ENCODE assay signal across 1 mouse cellular context in genomic region chr11:84128943-84129798, GRCm38 (mm10).
TF ChIP-seq lines count a peak whose summit lies in the region.

TSS of gene Tada2a (minus strand) at chr11:84129600.
TSS of gene Acaca (plus strand) at chr11:84129672.

TF ChIP-seq in MEL, 35 proteins besides CTCF, POLR2A, EP300 and RAD21 (continued from another document):
- TF ChIP-seq GATA1 (IDR thresholded peaks at IDR 0.05; ENCODE audit: low read depth, low read length): no peak
- TF ChIP-seq ETS1 (IDR thresholded peaks at IDR 0.05; ENCODE audit: low read depth, low read length): no peak
- TF ChIP-seq ELF1 (IDR thresholded peaks at IDR 0.05; ENCODE audit: low read depth, low read length): no peak
- no peak for TF ChIP-seq E2F4 (IDR thresholded peaks at IDR 0.05; ENCODE audit: borderline replicate concordance, low read depth, low read length)
- TF ChIP-seq TCF12 (IDR thresholded peaks at IDR 0.05; ENCODE audit: low read depth, low read length): peak; percentile 36; the same call in 1 of the 2 replicates
- no peak for TF ChIP-seq GABPA (IDR thresholded peaks at IDR 0.05; ENCODE audit: low read depth, low read length)
TF ChIP-seq in MEL: peak in this region for 12.
